ENCODE assay signal across 10 mouse cellular contexts in genomic region chr4:152106746-152107145, GRCm38 (mm10). TPM values are rescaled to one million over a fixed set of nuclear protein-coding genes. Genes with fewer than 3 reads are reported as not detected.
DNase-seq lines count a peak whose midpoint lies in the region; ATAC-seq and TF ChIP-seq lines count a peak whose summit lies in the region.
"Had no signal": no experiment of that assay in that cellular context is flagged by ENCODE, and none has a peak within 500 bp of the region (broad histone marks: within the 10 kb centered on the region; RNA-seq: fewer than 3 reads in every experiment).

No protein-coding gene starts in this region.

- H3K27me3 ChIP-seq in kidney, adult 2 months (replicated peaks; ENCODE audit: control insufficient read depth, insufficient read depth, low read length) = no peaks in the 10 kb centered on the region
- no peaks in the 10 kb centered on the region for H3K27me3 ChIP-seq in liver, embryonic 16.5 days (ENCODE audit: control insufficient read depth, insufficient read depth, low read depth, low read length)

- TF ChIP-seq CTCF in kidney, adult 2 months (conservative IDR thresholded peaks at IDR 0.05; ENCODE audit: insufficient read depth, insufficient read length, low read depth, low read length) = no peak; the same call in 1 of the 2 replicates

- no peak overlapping the region for H3K9ac ChIP-seq in liver, embryonic 16.5 days (ENCODE audit: low read depth, low read length)

- no peak overlapping the region for H3K27ac ChIP-seq in kidney, adult 2 months (ENCODE audit: insufficient read depth, low read depth, low read length)
- H3K27ac ChIP-seq in liver, embryonic 16.5 days (ENCODE audit: low read length) = no peak overlapping the region; the same call in 1 of the 2 replicates

- no peaks in the 10 kb centered on the region for H3K9me3 ChIP-seq in liver, embryonic 16.5 days (replicated peaks; ENCODE audit: control insufficient read depth, low read length)

- peaks cover 7% of the 10 kb centered on the region; the same call in 1 of the 2 replicates for H3K4me1 ChIP-seq in kidney, adult 2 months (ENCODE audit: control insufficient read depth, insufficient read depth, low read length)
- H3K4me1 ChIP-seq in liver, embryonic 16.5 days (ENCODE audit: control insufficient read depth, low read depth, low read length) = peaks cover 46% of the 10 kb centered on the region

- DNase-seq in kidney, adult 11 months = peak; percentile 49
- DNase-seq in kidney, postnatal 25 days = no peak
- DNase-seq in ZHBTc4 (ENCODE audit: low read depth, low spot score) = peak; percentile 64
- peak; percentile 29 for DNase-seq in kidney, adult 2 months
- no peak for DNase-seq in adrenal gland, postnatal 10 days
- DNase-seq in cerebellum, postnatal 25 days = no peak
- DNase-seq: heart, postnatal 4 days; right cerebral cortex, postnatal 14 days had no signal

- no peak overlapping the region for H3K4me3 ChIP-seq in kidney, adult 2 months (ENCODE audit: insufficient read depth, low read depth, low read length)
- no peak overlapping the region for H3K4me3 ChIP-seq in liver, embryonic 16.5 days (ENCODE audit: low read depth, low read length)

- H3K4me2 ChIP-seq in liver, embryonic 16.5 days (ENCODE audit: low read depth, low read length) = peak overlapping the region; percentile 84; the same call in 1 of the 2 replicates

- WGBS in kidney, adult 2 months = 68% methylated on average over 9 of the region's 9 CpGs
- 56% methylated on average over 9 of the region's 9 CpGs for WGBS in liver, embryonic 16.5 days (ENCODE audit: insufficient replicate concordance)

- ATAC-seq in liver, embryonic 16.5 days (ENCODE audit: low read depth) = no peak

- H3K36me3 ChIP-seq in kidney, adult 2 months (ENCODE audit: control insufficient read depth, insufficient read depth, low read length) = peaks cover 4% of the 10 kb centered on the region; the same call in 1 of the 2 replicates
- H3K36me3 ChIP-seq in liver, embryonic 16.5 days (ENCODE audit: control insufficient read depth, insufficient read depth) = peaks cover 11% of the 10 kb centered on the region

- no peak for TF ChIP-seq POLR2A in kidney, adult 2 months (IDR thresholded peaks at IDR 0.05; ENCODE audit: low read depth, low read length)

RNA-seq across cellular contexts. Expression of gene Tnfrsf25, which starts 9.0 kb away (rescaled TPM):
- polyA plus RNA-seq in kidney, adult 2 months (2012; rRNA removed) = 3.3 and 4.4 TPM in 2 replicates
- 0.12 and 0.25 TPM in 2 replicates for polyA plus RNA-seq in liver, embryonic 16.5 days (2015; fragmentation: Nextera tagmentation; extraction: Ambion mirVana)
- 1 to 10 TPM; 1.9 to 4.3 TPM for total RNA-seq in adrenal gland, postnatal 10 days (2021)

RNA-seq across cellular contexts. Expression of gene Plekhg5, which starts 34.4 kb away (rescaled TPM):
- 22.2 and 23.6 TPM in 2 replicates for polyA plus RNA-seq in kidney, adult 2 months (2012; rRNA removed)
- polyA plus RNA-seq in liver, embryonic 16.5 days (2015; fragmentation: Nextera tagmentation; extraction: Ambion mirVana) = 4.8 and 5.1 TPM in 2 replicates
- 10 to 100 TPM; 17.1 to 20.1 TPM for total RNA-seq in adrenal gland, postnatal 10 days (2021)

RNA-seq across cellular contexts. Expression of gene Espn, which starts 45.4 kb away (rescaled TPM):
- polyA plus RNA-seq in kidney, adult 2 months (2012; rRNA removed) = 48.3 and 57.5 TPM in 2 replicates
- 1.1 and 2.3 TPM in 2 replicates for polyA plus RNA-seq in liver, embryonic 16.5 days (2015; fragmentation: Nextera tagmentation; extraction: Ambion mirVana)
- 1 to 10 TPM; 1.2 to 1.3 TPM for total RNA-seq in adrenal gland, postnatal 10 days (2021)

RNA-seq across cellular contexts. Expression of gene Hes2, which starts 51.9 kb away (rescaled TPM):
- polyA plus RNA-seq in kidney, adult 2 months (2012; rRNA removed) = 0.81 and 1.0 TPM in 2 replicates
- polyA plus RNA-seq in liver, embryonic 16.5 days (2015; fragmentation: Nextera tagmentation; extraction: Ambion mirVana) = not detected in 2 replicates
- total RNA-seq in adrenal gland, postnatal 10 days (2021) = not detected
- total RNA-seq: heart, postnatal 4 days; left cerebral cortex, adult 8-10 months had no signal

Comparison
In these comparisons a context has a peak if more than half of its experiments do, and no peak if none do; other contexts are left out.
1. DNase-seq: peak in kidney, adult 11 months (single experiment), ZHBTc4 (single experiment) and kidney, adult 2 months (single experiment); none in kidney, postnatal 25 days (0 of 2), adrenal gland, postnatal 10 days (single experiment) and cerebellum, postnatal 25 days (0 of 2).
2. RNA of gene Espn, which starts 45.4 kb away (polyA plus RNA-seq): 48.3 to 57.5 TPM in kidney, adult 2 months; 1.1 to 2.3 TPM in liver, embryonic 16.5 days; every median in the first group is over 10 times any median in the second.